Mouse (Mus musculus) c-Kit-positive CD71-positive TER-119-positive erythroid progenitor cells, embryonic 14.5 days (primary cell): Measurements from ENCODE around the gene Adra2c.

Source experiments
- DNase-seq: peaks from one replicate; pipeline ENCODE4 v3.0.0-alpha.2; 2013; ENCODE audit warnings: low spot score

Gene Adra2c

DNA sequence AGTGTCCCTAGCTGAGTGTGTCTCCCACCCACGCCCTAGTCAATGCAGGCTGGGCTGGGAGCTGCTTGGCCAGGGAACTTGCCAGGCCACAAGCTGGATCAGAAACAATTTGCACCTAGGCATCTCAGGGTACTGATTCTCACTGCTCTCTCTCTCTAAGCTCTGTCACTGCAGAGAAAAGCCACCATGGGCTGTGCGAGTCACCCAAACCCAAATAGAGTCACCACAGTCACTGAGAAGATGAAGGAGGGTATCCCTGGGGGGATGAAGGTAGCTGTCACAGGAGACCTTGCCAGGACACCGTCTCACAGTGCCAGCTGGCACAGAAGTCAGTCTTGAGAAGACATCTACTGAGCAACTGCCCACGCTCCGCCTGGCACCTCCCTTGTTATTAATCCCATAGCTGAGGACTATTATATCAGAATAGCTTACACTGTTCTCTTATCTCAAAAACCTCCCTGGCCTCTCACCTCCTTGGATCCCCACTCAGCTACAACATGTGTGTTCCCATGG lies 33.7 kb downstream of the Adra2c start:
- DNase-seq: no peak

- no peak for DNase-seq
These were observed 35.2 kb downstream of the Adra2c start for GRCm38 (mm10) chr5:35313231-35313821.

DNA sequence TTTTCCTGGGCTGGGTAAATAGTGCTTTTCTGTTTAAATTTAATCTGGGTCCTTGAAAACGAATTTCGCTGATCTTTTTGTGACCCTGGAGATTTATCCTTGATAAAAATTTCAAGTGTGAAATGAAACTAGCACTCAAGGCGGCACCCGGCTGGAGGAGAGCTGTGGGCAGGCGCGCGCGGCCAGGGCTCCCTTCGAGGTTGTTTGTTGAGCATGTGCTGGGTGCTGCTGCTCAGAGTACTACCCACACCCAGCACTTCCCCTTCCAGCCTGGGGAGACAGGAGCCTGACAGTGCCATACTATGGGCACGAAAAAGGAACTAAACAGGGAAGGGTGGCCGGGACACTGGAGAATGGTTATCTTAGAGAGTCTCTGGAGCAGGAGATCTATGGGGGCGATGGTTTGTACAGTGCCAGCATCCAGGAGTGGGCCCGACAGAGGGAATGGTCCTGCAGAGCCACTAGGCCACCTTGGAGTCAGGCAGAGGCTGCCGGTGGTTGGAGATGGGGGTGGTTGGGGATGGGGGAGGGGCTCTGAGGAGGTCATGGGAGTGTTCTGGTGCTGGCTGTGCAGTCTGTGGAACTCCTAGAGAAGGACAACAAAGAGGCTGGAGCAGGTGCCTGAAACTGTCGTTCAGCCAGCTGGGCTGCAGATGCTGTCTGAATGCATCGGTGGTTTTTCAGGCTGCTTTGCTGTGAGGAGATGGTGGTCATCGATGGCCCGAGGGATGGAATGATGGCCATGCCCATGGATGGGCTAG lies 35.9 kb downstream of the Adra2c start:
- DNase-seq: no peak

DNA sequence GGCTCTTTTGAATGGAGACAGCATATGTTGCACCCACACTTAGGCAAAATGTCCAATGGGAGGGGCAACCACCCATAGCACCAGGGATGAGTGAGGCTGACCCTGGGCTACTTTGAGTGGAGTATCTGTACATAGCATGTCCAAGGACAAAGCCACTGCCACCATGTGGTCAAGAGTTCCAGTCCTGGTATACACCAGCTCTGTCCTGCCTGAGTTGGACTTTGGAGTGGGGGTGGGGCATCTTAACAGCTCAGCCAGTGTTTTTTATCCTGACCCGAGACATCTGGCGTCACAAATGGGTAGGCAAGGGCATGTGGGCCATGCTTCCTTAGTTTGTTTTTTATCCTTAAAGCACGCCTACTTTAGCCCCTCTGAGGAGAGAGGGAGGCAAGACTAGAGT lies 36.5 kb downstream of the Adra2c start:
- DNase-seq: no peak

DNA sequence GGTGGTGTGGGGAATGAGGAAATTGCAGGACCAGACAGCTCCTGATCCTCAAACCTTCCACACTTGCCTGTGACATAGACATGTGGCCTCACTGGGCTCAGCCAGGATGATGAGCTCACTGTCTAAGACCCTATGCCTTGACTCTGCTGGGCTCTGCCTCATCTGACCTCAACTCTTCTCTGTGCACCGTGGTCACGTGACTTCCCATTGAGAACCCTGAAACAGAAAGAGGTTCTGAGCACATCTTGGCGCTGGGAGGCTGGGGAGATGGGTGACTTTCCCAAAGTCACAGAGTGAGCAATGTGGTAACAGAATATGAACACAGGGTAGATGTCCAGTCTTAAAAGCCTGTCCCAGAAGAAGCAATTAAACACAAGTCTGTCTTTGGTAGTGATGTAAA lies 37.1 kb downstream of the Adra2c start:
- no peak for DNase-seq

DNA sequence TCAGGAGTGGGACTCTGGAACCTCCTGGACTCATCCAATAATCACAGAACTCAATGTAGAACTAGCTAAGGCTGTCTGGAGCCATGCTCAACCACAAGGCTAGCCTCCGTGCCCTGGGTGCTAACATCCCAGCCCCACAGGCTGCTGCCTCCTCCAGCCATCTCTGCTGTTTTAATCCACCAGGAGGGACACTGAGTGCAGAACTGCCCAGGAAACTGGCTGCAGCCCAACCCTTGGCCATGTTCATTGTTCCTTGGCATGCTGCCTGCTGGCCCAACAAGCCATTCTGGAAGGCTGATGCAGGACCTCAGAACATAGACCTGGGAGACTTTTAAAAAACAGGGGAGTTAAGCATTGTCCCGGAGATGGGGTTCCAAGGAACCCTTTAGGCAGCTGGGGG lies 42.5 kb downstream of the Adra2c start:
- DNase-seq: no peak

DNA sequence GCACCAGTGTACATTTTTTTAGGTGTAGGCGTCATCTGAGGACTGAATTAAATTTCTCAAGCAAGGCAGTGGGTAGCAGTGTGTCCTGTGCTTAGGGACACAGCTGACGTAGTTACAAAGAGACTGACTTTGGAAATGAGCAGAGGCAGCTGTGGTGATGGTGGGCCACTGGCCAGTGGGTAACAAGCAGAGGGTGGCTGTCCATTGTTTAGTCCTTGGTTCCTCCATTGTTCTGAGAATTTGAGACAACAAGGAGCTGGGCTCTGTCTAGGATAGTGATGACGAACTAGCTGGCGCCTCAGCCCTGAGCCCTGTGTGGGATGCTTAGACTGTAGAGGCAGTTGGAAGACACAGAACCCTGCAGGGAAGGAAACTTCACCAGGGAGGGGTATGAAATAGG lies 52.7 kb downstream of the Adra2c start:
- no peak for DNase-seq
